Mouse (Mus musculus) Patski (cell line): ENCODE measurements around the gene Cib1. TPM values are rescaled to one million over a fixed set of nuclear protein-coding genes. Genes with fewer than 3 reads are reported as not detected.

Source experiments
- ATAC-seq: fragments of 100-300 bp; one replicate; pipeline ENCODE4 v1.8.0; 2021
- CTCF ChIA-PET: fragments of 350-600 bp; sonication (Branson Sonifier 250); formaldehyde crosslinking; loops from one replicate; lab custom pipeline; 2022; ENCODE audit warnings: inconsistent platforms; lab: Charles Lee
- POLR2A ChIA-PET: fragments of 350-600 bp; sonication (Branson Sonifier 250); formaldehyde crosslinking; loops from one replicate; lab custom pipeline; 2022; ENCODE audit warnings: antibody characterized with exemption, inconsistent platforms; lab: Charles Lee
- DNase-seq: peaks from one replicate; pipeline ENCODE4 v3.0.0-alpha.2; 2011; ENCODE audit warnings: low read depth, low spot score
- H3K27me3 ChIP-seq: fragments of 371-371 bp; one replicate; pipeline ENCODE4 v1.5.1; 2021
- CTCF ChIP-seq: fragments of 100-300 bp; IDR thresholded peaks from one replicate; pipeline ENCODE4 v1.5.1; 2021
- in situ Hi-C: fragments of 300-500 bp; cut with MboI; formaldehyde crosslinking; loops from 3 replicates; pipeline ENCODE4 v1.11.1; 2018; ENCODE audit warnings: low pct_unique_long_range_greater_than_20kb, mixed read lengths
- polyA plus RNA-seq: library from polyadenylated mRNA; unstranded; gene quantifications from one replicate; pipeline ENCODE4 v1.2.3, GENCODE M21; 2021

Cib1 gene
- polyA plus RNA-seq, 1 experiment from 2014 or later: 120 TPM

- DNase-seq (no peak), ATAC-seq (no peak)
- ChIA-PET CTCF (no interaction called here), POLR2A (no interaction called here)
- TF ChIP-seq CTCF: no peak
- no peaks in the 10 kb centered on the region for H3K27me3 ChIP-seq
- in situ Hi-C loops: loop anchor here (10.0 kb wide), 1 partner anchor 60 kb away; no protein-coding TSS in a partner anchor
These were observed 18.2 kb downstream of the Cib1 start for GRCm38 (mm10) chr7:80214459-80214858.

DNA sequence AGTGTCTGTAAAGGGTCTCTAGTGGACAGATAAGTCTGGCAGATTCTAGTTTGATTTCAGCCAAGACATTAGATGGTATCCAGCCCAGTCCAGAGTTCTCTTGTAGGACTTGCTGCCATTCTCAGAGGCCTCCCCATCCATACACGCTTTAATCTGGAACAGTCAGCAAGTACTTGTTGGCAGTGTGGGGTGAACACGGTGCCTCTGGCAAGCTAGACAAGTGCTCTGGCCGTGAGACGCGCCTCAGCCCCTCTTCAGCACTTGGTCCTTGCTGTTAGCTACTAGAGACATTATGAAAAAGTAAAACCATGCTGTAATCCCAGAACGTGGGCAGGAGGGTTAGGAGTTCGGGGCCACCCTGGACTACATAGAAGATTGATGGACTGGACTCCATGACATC, 19.0 kb downstream of the Cib1 start:
- POLR2A ChIA-PET: interaction anchor here (0.7 kb wide), 1 partner anchor 22 kb away, joined by 3 read pairs; no protein-coding TSS in a partner anchor
- DNase-seq (no peak), ATAC-seq (no peak)
- CTCF ChIA-PET: no interaction called here
- no peaks in the 10 kb centered on the region for H3K27me3 ChIP-seq
- in situ Hi-C loops: loop anchor here (10.0 kb wide), 1 partner anchor 59 kb away; no protein-coding TSS in a partner anchor
- no peak for TF ChIP-seq CTCF

DNA sequence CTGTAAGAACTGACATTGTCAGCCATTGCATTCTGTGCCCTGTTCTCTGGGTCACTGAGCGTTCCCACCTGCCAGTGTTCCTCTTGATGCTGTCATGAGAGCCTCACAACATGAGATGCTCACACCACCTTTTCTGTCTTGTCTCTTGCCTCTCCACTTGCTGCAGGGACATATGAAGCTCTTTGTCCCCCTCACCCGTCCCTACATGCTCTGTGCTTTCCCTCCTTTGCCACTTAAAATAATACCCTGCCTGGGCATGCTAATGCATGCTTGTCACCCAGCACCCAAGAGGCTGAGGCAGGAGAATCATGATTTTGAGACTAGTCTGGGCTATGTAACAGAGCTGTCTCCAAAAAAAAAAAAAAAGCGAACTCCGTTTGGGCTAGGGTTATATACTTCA, 21.6 kb downstream of the Cib1 start:
- in situ Hi-C loops: loop anchor here (10.0 kb wide), 1 partner anchor 56 kb away; no protein-coding TSS in a partner anchor
- H3K27me3 ChIP-seq: no peaks in the 10 kb centered on the region
- no peak for TF ChIP-seq CTCF
- no peak for ATAC-seq
- ChIA-PET CTCF (no interaction called here), POLR2A (no interaction called here)
- DNase-seq: no peak

- POLR2A ChIA-PET: interaction anchor here (0.6 kb wide), 1 partner anchor 43 kb away, joined by 3 read pairs; no protein-coding TSS in a partner anchor
- CTCF ChIA-PET: interaction anchor here (1.0 to 1.8 kb wide), 6 partner anchors 9 to 108 kb away, joined by 3 to 6 read pairs (median 4); no protein-coding TSS in a partner anchor
- DNase-seq: no peak
- TF ChIP-seq CTCF: no peak
- in situ Hi-C loops: loop anchor here (10.0 kb wide), 1 partner anchor 55 kb away; no protein-coding TSS in a partner anchor
- ATAC-seq: no peak
- no peaks in the 10 kb centered on the region for H3K27me3 ChIP-seq
These were observed 22.9 kb downstream of the Cib1 start for GRCm38 (mm10) chr7:80209669-80210068.

GRCm38 (mm10) chr7:80208738-80209430, 23.7 kb downstream of the Cib1 start:
- CTCF ChIA-PET: interaction anchor here (1.0 to 1.8 kb wide), 5 partner anchors 9 to 107 kb away, joined by 3 to 6 read pairs (median 4); no protein-coding TSS in a partner anchor
- POLR2A ChIA-PET: interaction anchor here (0.6 to 1.0 kb wide), 3 partner anchors 22 to 68 kb away, joined by 3 to 4 read pairs (median 4); partner anchors contain the start of gene Sema4b
- no peak for TF ChIP-seq CTCF
- ATAC-seq (no peak), DNase-seq (no peak)
- in situ Hi-C loops: no loop called here
- no peaks in the 10 kb centered on the region for H3K27me3 ChIP-seq

GRCm38 (mm10) chr7:80208026-80208642, 24.5 kb downstream of the Cib1 start:
- ATAC-seq (no peak), DNase-seq (no peak)
- POLR2A ChIA-PET: interaction anchor here (1.0 kb wide), 1 partner anchor 21 kb away, joined by 4 read pairs; the partner anchor contains the start of gene Sema4b
- H3K27me3 ChIP-seq: no peaks in the 10 kb centered on the region
- TF ChIP-seq CTCF: no peak
- CTCF ChIA-PET: interaction anchor here (1.1 to 1.2 kb wide), 2 partner anchors 23 to 41 kb away, joined by 3 read pairs; no protein-coding TSS in a partner anchor
- in situ Hi-C loops: no loop called here

- ChIA-PET POLR2A (no interaction called here), CTCF (interaction anchor here (1.1 to 1.2 kb wide), 2 partner anchors 22 to 41 kb away, joined by 3 read pairs; no protein-coding TSS in a partner anchor)
- no peaks in the 10 kb centered on the region for H3K27me3 ChIP-seq
- DNase-seq (no peak), ATAC-seq (no peak)
- no peak for TF ChIP-seq CTCF
- in situ Hi-C loops: no loop called here
These were observed 25.3 kb downstream of the Cib1 start for GRCm38 (mm10) chr7:80207314-80207731.

GRCm38 (mm10) chr7:80205705-80206589, 26.7 kb downstream of the Cib1 start:
- ChIA-PET CTCF (interaction anchor here (0.9 kb wide), 1 partner anchor 84 kb away, joined by 3 read pairs; no protein-coding TSS in a partner anchor), POLR2A (no interaction called here)
- no peaks in the 10 kb centered on the region for H3K27me3 ChIP-seq
- DNase-seq (no peak), ATAC-seq (no peak)
- in situ Hi-C loops: no loop called here
- no peak for TF ChIP-seq CTCF

DNA sequence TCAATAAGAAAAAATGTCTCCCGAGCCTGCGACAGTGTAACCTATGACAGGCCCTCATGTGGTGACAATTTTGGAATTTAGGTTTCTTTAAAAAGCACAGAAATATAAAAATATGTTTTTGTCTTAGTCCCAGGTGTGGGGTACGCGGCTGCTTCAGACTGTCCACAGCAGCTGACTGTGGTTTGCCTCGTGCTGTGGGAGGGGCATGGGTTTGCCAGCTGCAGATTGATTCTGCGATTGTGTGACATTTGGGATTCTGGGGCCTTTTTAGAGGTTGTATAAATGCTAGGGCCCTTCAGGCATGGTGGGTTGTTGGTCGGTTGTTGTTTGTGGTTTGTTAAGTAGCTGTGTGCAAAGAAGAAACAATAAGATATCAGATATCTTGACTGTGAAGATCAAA, 27.7 kb downstream of the Cib1 start:
- ATAC-seq: no peak
- no peak for DNase-seq
- TF ChIP-seq CTCF: no peak
- no peaks in the 10 kb centered on the region for H3K27me3 ChIP-seq
- POLR2A ChIA-PET: interaction anchor here (1.0 kb wide), 1 partner anchor 15 kb away, joined by 3 read pairs; no protein-coding TSS in a partner anchor
- CTCF ChIA-PET: interaction anchor here (0.9 kb wide), 1 partner anchor 85 kb away, joined by 3 read pairs; no protein-coding TSS in a partner anchor
- in situ Hi-C loops: no loop called here

GRCm38 (mm10) chr7:80204362-80204761, 28.3 kb downstream of the Cib1 start:
- DNase-seq: no peak
- in situ Hi-C loops: no loop called here
- CTCF ChIA-PET: no interaction called here
- TF ChIP-seq CTCF: no peak
- no peaks in the 10 kb centered on the region for H3K27me3 ChIP-seq
- POLR2A ChIA-PET: interaction anchor here (1.0 kb wide), 1 partner anchor 16 kb away, joined by 3 read pairs; no protein-coding TSS in a partner anchor
- ATAC-seq: no peak
